Mouse (Mus musculus) ovary, postnatal 10 days (tissue): ENCODE results near the gene Gm5431.
"Not testable (repeated sequence)": the region's sequence is repeated elsewhere in the genome, so short reads cannot be mapped to it uniquely, and the experiment has no call there.

Experiments
- DNase-seq: peaks from one replicate; pipeline ENCODE4 v3.0.0; 2022; ENCODE audit warnings: low spot score

Gm5431 gene

GRCm38 (mm10) chr11:48902021-48902420 is at the start of gene Gm5431:
Gene Gm5431 (minus strand): TSS chr11:48902214.
- DNase-seq: no peak

GRCm38 (mm10) chr11:48946090-48946489 is 44.1 kb upstream of the Gm5431 start, which contains the start of gene Psme2b:
Gene Psme2b (minus strand): TSS chr11:48946190.
- not testable (repeated sequence) for DNase-seq

GRCm38 (mm10) chr11:48939286-48939685 is 37.3 kb upstream of the Gm5431 start:
- not testable (repeated sequence) for DNase-seq

GRCm38 (mm10) chr11:48935291-48935690 is 33.3 kb upstream of the Gm5431 start:
- DNase-seq: not testable (repeated sequence)

GRCm38 (mm10) chr11:48933923-48934322 is 31.9 kb upstream of the Gm5431 start:
- not testable (repeated sequence) for DNase-seq

GRCm38 (mm10) chr11:48933422-48933821 is 31.4 kb upstream of the Gm5431 start:
- not testable (repeated sequence) for DNase-seq

- not testable (repeated sequence) for DNase-seq
These were observed 26.1 kb upstream of the Gm5431 start for GRCm38 (mm10) chr11:48928068-48928467.

GRCm38 (mm10) chr11:48926437-48926836 is 24.4 kb upstream of the Gm5431 start:
- not testable (repeated sequence) for DNase-seq

- DNase-seq: not testable (repeated sequence)
These were observed 21.8 kb upstream of the Gm5431 start for GRCm38 (mm10) chr11:48923818-48924217.

GRCm38 (mm10) chr11:48918380-48918779 is 16.4 kb upstream of the Gm5431 start:
- no peak for DNase-seq

- DNase-seq: no peak
These were observed 11.6 kb upstream of the Gm5431 start for GRCm38 (mm10) chr11:48913611-48914010.

GRCm38 (mm10) chr11:48908459-48908858 is 6.4 kb upstream of the Gm5431 start:
- DNase-seq: no peak

- DNase-seq: not testable (repeated sequence)
These were observed 465 bp downstream of the Gm5431 start for GRCm38 (mm10) chr11:48901567-48901930.

- DNase-seq: not testable (repeated sequence)
These were observed 1.1 kb downstream of the Gm5431 start for GRCm38 (mm10) chr11:48900654-48901566.

GRCm38 (mm10) chr11:48898812-48899431 is 3.1 kb downstream of the Gm5431 start:
- no peak for DNase-seq

- DNase-seq: no peak
These were observed 25.3 kb downstream of the Gm5431 start for GRCm38 (mm10) chr11:48876680-48877079.

GRCm38 (mm10) chr11:48875343-48875837 is 26.6 kb downstream of the Gm5431 start:
- not testable (repeated sequence) for DNase-seq

- no peak for DNase-seq
These were observed 27.5 kb downstream of the Gm5431 start for GRCm38 (mm10) chr11:48874465-48874864.

GRCm38 (mm10) chr11:48873591-48874290 is 28.3 kb downstream of the Gm5431 start:
- no peak for DNase-seq

- no peak for DNase-seq
These were observed 29.2 kb downstream of the Gm5431 start for GRCm38 (mm10) chr11:48872695-48873300.

GRCm38 (mm10) chr11:48871817-48872541 is 30.0 kb downstream of the Gm5431 start:
- peak; percentile 23 for DNase-seq
